Mouse (Mus musculus): Measurements from ENCODE around the gene Edar.
A peak's percentile ranks its signal among the peaks of the same experiment; 100 is the strongest.
"Not testable (repeated sequence)": the region's sequence is repeated elsewhere in the genome, so short reads cannot be mapped to it uniquely, and the experiment has no call there.

The Edar gene

DNA sequence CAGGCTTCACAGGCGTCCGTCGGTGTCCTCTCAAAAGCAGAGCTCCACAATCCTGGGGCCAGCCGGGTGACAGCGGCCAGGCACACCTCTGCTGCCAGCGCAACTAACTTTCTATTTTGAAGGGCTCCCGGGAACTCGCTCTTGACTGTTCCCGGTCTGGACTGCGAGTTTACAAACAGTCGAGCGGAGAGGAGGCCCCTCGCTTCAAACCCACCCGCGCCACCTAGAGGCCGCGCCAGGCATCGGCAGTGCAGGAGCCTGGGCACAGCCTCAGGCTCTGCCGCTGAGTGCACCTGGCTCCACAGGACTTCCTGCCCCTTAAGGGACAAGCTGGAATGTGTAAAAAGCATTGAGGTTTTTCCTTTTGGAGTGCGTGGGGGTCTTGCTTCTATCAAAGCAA is at the start of gene Edar:
Gene Edar, minus strand, starts transcription at position 122 of the 400 bp plus-strand sequence.
- peak; percentile 84 to 87 for DNase-seq

DNA sequence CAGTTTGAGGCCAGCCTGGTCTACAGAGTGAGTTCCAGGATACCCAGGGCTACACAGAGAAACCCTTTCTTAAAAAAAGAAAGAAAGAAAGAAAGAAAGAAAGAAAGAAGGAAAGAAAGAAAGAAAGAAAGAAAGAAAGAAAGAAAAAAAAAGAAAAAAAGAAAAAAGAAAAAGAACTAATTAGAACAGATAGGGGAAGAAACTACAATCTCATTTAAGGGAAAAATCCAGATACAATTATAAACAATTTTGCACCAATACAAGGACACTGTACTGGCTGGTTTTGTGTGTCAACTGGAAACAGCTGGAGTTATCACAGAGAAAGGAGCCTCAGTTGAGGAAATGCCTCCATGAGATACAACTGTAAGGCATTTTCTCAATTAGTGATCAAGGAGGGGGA is 42.7 kb upstream of the Edar start, which contains the start of gene Gm17542:
Gene Gm17542, minus strand, starts transcription at position 101 of the 400 bp plus-strand sequence.
- DNase-seq, result not testable (repeated sequence)

DNA sequence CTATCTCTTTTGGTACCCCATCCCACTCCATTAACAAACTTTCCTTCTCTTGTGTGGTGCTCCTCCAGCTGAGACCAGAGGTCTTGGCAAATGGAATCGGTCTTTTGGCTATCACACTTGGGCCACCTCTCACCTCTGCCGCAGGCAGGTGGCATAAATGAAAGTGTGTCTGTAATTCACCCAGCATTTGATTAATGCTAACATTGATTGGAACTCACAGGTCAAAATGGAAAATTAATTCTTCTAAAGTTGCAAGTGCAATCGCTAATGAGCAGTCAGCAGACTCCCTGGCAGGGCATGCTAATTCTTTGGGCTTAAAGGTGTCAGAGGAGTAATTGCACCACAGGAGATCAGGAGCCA is 39.3 kb upstream of the Edar start:
- DNase-seq, result no peak

DNA sequence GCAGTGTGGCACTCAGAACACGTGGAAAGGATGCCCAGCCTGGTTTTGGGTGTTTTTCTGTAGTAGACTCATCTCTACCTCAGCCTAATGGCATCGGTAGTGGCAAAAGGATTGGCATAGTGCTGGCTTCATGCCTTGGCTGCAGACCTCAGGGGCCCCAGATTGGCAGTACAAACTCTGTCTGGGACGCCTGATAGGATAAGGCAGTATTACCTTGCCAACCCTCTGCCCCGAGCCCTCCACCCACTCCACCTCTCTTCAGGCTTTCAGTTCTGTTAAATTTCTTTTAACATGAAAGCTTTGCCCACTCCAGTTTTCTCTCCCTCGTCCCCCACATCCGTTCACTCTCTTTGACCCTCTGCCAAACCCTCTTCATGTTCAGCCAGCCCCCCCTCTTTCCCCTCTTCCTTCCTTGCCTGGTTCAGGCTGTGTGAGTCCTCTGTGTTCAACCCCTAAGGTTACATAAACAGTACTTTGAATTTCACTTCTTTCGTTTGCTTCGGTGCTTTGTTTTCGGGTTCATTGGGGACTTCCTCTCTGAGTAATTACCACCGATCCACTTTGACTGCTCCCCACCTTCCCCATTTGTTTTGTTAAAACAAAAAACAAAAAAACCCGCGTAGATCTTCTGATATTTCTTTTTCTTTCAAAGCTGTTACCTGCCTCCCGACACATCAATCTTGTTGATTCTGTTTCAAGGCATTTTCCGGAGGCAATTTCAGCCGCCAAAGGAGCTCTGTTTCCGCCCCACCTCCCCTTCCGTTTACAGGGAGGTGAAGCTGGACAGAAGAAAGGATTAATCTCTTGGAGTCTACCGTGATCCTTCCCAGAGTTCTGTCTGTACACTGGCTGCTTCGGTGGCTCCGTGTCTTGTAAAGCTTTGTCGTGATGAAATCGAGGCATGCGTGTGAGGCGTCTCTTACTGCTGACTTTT is 38.7 kb upstream of the Edar start:
- DNase-seq, result peak in 1 of 2 experiments; percentile 21

DNA sequence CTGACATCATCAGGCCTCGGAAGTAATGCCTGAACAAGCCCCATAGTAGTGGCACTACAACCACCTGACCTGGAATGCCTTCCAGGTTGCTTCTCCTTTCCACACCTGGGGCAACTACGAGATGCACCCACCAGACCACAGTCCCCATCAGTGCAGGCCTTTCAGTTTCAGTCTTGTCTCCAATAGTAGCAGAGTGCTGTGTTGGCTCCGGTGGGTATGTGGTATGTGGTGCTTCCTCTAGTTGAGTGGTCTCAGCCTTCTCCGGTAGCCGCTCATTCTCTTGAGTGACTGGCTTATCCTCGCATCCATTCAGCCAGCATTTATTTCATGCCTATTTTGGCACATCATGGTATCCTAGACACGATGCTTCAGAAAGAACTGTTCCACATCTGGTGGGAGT is 37.8 kb upstream of the Edar start:
- no peak for DNase-seq

DNA sequence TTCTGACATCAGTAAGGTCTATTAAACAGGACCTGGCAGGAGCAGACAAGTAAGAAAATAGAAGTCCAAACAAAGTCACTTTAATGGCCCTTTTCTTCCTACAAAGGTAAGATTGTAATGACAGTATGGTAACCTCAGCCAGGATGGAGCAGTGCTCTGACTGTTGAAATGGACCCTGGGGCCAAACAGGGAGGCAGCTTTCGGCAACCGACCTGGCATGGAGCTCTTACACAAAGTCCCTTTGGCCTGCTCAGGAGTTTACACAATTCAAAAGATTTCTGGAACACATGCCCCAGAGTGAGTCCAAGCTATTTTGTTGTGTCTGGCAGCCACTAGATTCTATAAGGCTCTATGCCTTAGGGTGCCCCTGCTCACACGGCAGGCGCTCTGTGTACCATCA is 33.6 kb upstream of the Edar start:
- no peak for DNase-seq

DNA sequence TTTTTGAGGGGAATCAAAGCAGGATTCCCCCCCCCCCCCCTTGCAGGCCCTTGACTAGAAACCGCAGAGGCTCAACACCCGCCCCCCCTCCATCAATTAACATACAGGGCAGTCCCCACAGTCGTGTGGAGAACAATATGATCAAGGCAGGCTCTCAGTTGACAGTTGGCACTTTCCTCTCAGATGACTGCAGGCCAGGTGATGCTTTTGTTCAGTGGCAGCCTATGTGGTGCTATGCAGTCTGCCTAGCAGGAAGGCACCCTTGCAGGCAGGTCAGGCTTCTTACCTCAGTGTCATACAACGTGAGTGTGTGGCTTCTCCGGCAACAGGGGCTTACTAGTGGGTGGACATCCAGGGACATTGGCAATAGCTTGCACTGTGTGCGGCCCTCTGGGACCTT is 25.1 kb upstream of the Edar start:
- DNase-seq, result no peak

DNA sequence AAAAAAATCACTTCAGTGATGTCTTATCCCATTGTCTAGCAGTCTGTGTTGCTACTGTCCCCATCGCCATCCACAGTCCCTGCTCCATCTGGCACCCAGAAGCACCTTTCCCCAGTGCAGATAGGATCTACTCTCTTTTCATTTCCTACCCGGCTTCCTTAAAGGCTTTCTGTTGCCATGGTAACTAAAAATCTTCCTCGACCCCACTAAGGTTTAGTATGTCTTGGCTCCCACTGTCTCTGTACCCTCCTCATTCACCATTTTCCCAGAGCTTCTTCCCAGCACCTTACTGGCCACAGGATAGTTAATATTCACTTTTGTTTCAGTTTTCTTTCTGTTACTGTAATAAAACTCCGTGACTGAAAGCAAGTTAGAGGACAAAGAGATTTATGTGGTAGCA is 24.7 kb upstream of the Edar start:
- DNase-seq, result no peak

DNA sequence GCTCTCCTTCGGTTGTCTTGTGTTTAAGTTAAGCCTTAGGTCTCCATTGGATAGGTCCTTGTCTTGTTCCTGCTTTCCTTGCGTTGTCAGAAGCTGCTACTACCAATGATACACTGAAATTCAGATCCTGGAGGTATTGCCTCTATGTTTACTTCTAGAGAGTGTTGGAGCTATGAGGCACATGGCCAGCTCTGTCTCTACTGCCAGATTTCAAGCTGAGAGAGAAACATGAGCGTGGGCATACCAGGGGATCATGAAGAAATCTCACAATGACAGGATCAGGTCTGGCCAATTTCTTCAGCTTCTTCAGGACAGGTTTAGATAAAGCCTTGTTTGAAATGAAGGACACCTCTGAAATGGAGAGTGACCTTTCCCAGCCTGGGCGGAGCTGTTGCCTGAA is 23.5 kb upstream of the Edar start:
- no peak for DNase-seq

DNA sequence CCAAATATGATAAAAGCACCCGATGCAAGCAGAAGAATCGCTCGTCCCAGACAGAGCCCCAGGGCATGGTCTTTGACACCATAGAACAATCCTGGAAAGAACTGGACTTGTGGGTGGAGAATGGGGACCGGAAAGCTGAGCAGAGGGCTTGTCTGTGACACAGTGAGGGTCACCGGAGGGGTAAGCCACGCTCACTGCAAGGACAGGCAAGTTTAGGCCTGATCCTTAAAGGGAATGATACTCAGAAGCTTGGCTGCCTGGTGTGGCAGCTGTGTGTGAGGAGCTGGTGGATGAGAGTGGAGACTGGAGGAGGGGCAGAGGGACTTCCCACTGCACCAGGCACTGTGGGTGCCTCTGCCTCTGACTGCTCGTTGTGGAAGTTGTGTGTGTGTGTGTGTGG is 15.6 kb upstream of the Edar start:
- no peak for DNase-seq

DNA sequence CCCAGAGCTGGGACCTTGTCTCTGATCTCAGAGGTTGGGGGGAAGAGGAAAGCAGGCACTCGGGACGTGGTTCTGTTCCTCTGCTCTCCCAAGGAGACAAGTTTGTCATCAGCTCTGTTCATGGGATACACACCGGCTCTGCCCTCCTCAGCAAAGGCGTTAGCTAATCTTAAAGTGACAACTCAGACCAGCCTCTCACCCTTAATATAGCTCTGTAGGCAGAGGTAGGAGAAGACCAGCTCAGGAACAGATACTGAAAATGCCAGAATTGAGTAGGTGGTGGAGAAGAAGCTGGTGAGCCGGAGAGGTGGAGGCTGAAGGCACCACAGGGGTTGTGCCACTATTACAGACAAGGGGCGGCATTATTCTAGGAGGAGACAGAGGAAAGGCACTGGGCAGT is 3.8 kb upstream of the Edar start:
- DNase-seq, result no peak

DNA sequence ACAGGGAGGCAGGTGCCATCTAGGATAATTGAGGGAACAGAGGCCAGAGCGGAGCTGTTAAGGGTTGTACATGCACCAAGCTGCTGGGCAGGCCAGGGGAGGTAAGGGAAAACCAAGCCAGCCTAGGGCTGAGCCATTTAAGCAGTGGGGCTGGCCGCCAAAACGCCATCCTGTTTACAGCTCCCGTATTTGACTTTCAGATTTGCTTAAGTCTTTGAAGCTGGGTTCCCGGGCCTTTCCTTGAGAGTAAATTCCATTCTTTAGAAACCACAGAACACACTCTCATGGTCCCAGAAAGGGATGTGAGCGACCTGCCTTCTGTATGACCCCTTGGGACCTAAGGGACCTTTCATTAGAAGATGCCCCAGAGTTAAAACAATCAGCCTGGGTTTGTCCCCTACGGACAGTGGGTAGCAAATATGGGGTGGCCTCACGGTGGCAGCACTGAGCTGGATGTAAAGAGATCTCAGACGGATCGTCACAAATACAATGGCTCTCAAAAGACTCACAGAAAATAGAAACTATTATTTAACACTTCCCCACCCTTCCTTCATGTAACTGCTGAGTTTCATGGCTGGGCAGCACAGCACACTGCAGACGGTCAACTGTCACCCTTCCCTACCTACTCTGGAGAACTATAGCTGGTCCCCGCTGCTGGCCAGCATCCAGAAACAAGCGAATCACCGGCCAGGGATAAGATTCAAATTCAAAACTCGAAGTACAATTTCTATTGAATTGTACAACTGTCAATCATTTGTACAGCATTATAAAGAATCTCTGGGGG is 2.0 kb downstream of the Edar start:
- peak; percentile 77 to 84 for DNase-seq

DNA sequence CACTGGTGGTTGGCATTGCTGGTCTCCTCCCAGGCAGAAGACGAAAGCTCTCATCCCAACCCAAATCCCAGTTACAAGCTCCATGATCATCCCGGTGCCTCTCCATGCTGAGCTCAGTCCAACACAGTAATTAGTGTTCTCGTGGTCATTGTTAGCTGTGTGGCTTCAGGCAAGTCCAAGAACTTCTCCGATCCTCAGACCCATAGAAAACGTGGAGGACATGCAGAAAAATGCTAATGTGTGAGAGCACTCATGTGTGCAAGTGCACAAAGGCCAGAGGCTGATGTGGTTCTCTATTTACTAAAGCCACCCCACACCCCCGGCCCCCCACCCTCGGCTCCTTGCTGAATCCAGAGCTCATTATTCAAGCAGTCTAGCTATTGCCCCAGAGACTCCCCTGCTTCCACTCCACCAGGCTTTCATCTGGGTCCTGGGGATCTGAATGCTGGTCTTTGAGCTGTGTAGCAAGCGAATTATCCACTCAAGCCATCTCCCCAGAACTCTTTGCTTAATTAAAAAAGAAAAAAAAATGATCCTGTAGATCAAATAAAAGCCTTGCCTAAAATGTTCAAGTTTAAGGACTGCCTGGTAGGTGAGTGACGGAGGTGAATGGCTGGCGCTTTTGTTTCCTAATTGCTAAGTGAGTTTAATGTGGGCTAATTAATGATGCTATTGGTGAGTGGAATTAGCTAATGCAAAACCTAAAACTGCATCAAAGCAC is 2.7 kb downstream of the Edar start:
- DNase-seq, result no peak

DNA sequence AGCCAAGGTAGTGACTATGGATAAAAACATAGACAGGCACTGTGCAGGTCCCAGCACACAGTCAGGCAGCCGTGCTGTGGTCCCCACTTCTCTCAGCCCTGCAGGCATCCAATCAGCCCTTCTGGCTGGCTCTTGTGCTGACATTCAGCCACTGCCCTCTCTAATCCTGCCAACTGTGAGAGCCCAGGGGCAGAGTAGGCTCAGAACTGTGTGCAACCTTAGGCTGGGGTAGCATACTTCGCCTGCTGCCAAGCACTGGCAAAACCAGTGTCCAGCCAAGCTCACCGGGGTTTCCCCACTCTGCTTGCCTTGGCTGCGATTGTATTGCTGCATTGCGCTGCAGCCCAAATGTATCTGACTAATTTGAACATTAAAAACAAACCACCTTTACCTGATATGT is 11.6 kb downstream of the Edar start:
- DNase-seq, result no peak

DNA sequence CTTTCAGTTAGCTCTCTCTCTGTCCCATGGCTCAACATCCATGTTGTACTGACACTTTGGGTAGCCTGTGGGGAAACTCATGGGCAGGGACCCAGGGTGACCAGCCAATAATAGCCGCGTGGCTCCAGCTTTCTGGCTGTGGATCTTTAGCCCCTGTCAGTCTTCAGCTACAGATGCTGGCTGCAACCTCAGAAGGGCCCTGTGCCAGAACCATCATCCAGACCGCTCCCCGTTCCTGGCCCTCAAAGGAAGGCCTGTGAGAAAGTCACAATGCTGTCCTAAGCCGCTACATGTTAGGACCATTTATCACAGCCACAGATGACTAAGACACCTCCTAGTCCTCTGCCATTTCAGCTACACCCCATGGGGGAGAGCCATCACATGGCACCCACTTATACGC is 12.0 kb downstream of the Edar start:
- DNase-seq, result peak; percentile 59 to 84

DNA sequence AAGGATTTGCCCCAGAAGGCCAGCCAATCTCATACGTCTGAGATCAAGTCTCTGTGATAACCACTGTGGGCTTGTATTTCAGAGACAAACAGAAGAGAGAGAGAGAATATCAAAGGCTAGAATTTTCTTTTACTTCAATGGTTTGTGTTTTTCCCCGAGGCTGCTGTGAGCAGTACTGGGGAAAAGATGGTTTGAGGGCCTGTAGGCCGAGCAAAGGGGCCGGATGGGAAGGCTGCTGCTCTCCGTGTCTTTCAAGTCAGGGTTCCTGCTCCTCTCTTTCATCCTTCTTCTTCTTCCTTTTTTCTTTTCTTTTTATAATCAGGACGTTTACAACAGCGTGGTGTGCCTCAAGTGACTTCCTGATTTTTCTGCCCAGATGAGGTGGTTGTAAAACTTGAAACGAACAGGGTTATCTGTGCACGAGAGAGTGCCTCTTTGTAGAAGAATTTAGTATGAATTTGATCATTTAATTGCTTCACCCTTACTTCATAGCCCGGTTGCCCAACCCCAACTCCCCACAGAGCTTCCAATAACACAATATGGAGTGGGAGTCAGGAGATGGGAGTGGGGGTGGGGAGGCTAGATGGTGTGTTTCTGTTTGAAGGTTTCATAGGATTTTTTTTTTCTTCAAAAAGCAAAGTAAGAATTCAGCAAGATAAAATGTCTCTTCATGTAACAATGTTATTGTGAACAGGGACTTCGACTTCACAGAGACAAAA is 16.0 kb downstream of the Edar start:
- no peak for DNase-seq

DNA sequence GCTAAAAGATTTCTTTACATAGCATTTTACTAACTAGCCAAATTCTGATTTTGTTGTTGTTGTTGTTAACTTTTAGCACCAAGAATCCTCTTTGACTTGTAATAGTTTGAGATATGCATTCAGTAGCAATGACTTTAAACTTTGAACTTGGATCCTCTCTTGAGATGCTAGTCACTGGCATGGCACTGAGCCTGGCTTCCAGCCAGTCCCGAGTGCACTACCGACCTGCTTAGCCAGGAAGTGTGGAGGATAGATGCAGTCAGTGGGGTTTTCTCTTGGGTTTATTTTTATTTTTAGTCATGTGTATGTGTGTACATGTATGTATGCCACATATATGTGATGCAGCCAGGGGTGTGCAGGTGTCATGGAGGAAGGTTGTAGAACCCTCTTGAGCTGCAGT is 17.7 kb downstream of the Edar start:
- no peak for DNase-seq

DNA sequence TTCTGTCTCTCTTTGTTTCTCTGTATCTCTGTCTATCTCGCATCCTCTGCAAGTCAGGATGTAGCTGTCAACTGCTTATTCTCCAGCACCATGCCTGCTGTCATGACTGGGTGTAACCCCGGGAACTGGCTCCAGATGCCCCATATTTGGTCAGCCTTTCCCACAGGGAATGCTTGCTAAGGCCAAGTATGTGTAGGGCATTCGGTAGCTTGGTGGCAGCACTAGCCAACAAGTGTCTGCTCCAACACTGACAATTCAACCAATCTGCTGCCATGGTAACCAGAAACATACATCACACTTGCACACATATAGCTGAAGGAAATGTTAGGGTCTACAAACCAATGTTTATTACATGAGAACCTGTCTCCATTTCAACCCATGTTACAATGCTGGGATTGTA is 21.8 kb downstream of the Edar start:
- no peak for DNase-seq

DNA sequence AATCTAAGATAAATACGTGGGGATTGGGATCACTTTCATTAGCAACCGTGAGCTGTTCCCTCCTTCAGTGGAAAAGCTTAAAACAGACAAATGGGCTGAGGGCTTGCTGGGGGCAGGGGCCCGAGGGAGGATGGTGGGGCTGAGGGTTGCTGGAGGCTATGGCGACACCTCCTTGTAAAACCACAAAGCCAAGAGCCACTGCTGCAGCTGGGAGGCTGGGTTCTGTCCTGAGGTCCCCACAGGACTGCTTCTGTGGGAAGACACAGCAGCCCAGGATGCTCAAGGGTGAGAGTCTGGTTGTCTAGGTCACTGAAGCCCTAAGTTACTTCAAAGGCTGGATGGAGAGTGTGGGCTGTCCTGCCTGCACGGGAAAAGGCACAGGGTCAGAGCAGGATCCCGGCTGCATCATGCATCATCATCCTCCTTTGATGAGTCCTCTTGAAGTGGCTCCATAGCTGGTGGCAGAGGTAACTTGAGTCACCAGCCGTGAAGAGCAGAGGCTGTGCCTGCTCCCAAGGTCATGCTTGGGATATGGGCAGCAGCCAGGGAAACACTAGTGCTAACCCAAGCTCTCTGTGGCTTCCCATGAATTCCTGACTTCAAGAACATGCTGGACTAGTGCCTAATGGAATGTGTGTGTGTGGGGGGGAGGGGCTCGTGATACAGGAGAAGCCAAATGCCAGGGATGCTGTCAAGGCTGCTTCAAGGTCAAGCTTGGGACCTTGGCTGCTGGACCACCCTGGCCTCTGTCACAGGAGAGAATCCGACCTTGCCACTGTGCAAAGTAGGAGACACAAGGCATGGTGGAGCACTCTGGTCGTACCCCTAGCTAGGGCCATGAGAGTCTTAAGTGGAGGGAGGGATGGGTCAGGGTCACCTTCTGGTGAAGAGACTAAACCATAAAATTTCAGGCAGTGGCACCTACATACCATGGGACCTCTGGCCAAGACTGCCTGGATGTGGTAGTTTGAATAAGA is 22.7 kb downstream of the Edar start:
- no peak for DNase-seq

DNA sequence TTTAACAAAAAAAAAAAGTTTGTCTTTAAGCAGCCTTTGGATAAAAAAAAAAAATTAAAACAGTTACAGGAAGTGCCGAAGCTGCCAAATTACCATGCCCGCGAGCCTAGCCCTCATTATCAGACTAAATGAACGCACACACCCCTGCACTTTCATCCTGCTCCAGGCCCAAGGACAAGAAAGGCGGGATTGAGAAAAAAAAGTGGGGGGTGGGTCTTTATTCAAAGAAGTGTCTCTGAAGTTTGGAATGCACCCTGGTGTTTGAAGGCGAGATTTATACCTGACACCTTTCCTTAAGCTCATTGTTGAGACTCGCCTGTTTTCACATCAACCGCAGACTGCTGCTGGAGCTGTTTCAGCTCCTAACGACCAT is 23.4 kb downstream of the Edar start:
- DNase-seq, result peak in 1 of 2 experiments; percentile 33

DNA sequence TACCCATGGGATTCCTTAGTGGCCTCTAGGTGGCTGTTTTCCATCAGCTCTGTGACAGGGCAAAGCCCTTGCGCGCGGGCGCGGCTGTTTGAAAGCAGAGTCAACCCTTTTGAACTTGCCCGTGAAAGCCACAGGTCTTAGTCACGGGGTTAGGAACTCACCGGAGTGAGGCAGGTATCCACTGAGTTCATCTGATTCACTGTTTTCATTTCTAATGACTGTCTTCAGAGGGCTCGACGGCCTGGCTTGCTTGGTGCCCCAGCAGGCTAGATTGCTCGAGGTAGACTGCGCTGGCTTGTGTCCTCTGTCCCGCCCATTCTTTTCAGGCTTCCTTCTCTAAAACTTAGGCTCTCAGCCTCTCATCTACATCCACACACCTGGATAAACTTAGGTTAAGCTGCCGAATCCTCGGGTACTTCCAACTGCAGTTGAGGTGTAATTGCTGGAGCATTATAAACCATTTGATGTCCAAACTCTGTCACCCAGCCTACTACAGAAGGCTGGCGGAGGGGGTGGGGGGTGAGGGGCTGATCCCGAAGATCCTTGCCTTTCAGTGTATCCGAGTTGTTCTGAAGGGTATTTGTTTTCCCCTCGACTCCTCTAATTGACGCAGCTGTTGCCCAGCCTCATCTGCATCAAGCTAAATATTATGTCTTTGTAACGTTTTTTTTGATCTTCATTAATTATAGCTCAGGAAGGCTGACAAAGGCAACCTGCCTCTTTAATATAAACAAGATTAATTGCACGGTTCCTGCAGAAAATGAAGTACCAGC is 24.0 kb downstream of the Edar start:
- no peak for DNase-seq
